ENCODE assay signal across 21 mouse cellular contexts in genomic region chr11:8870115-8870514, GRCm38 (mm10).
A peak's percentile ranks its signal among the peaks of the same experiment; 100 is the strongest.
DNase-seq lines count a peak whose midpoint lies in the region; ATAC-seq and TF ChIP-seq lines count a peak whose summit lies in the region.
"Had no signal": no experiment of that assay in that cellular context is flagged by ENCODE, and none has a peak within 500 bp of the region (broad histone marks: within the 10 kb centered on the region; RNA-seq: fewer than 3 reads in every experiment).

No protein-coding gene starts in this region.

- H3K27me3 ChIP-seq in intestine, postnatal 0 days (replicated peaks; ENCODE audit: control insufficient read depth, insufficient read depth, low read length): no peaks in the 10 kb centered on the region
- no peaks in the 10 kb centered on the region for H3K27me3 ChIP-seq in intestine, embryonic 15.5 days (replicated peaks)
- no peaks in the 10 kb centered on the region for H3K27me3 ChIP-seq in liver, embryonic 14.5 days (ENCODE audit: control insufficient read depth, insufficient read depth, low read length)
- H3K27me3 ChIP-seq in liver, postnatal 0 days (ENCODE audit: insufficient read depth, low read length): no peaks in the 10 kb centered on the region
- no peaks in the 10 kb centered on the region for H3K27me3 ChIP-seq in stomach, postnatal 0 days (ENCODE audit: control insufficient read depth, insufficient read depth, low read length)
- H3K27me3 ChIP-seq: embryonic facial prominence, embryonic 13.5 days; forebrain, embryonic 12.5 days; heart, embryonic 12.5 days; hindbrain, embryonic 15.5 days had no signal

- TF ChIP-seq EP300 in liver, embryonic 14.5 days (IDR thresholded peaks at IDR 0.05; ENCODE audit: low read depth): no peak
- TF ChIP-seq EP300 in liver, postnatal 0 days (IDR thresholded peaks at IDR 0.05; ENCODE audit: low read depth): no peak
- TF ChIP-seq EP300 in stomach, postnatal 0 days (optimal IDR thresholded peaks at IDR 0.05): no peak

- no peaks in the 10 kb centered on the region for H3K4me1 ChIP-seq in intestine, postnatal 0 days (replicated peaks; ENCODE audit: control insufficient read depth, insufficient read depth, low read length)
- no peaks in the 10 kb centered on the region for H3K4me1 ChIP-seq in intestine, embryonic 15.5 days (replicated peaks)
- H3K4me1 ChIP-seq in liver, embryonic 14.5 days (replicated peaks; ENCODE audit: control insufficient read depth in 2 of 2, insufficient read depth in 2 of 2, low read length in 1 of 2): no peaks in the 10 kb centered on the region
- no peaks in the 10 kb centered on the region for H3K4me1 ChIP-seq in liver, postnatal 0 days (ENCODE audit: insufficient read depth)
- H3K4me1 ChIP-seq in stomach, postnatal 0 days (replicated peaks; ENCODE audit: control insufficient read depth, insufficient read depth): no peaks in the 10 kb centered on the region
- H3K4me1 ChIP-seq: embryonic facial prominence, embryonic 13.5 days; forebrain, embryonic 12.5 days; heart, embryonic 12.5 days; hindbrain, embryonic 10.5 days; hindbrain, embryonic 15.5 days had no signal

- H3K27ac ChIP-seq in intestine, postnatal 0 days (ENCODE audit: low read depth, low read length): no peak overlapping the region
- no peak overlapping the region for H3K27ac ChIP-seq in intestine, embryonic 15.5 days
- no peak overlapping the region for H3K27ac ChIP-seq in liver, embryonic 14.5 days
- H3K27ac ChIP-seq in liver, postnatal 0 days (ENCODE audit: low read depth): no peak overlapping the region
- no peak overlapping the region for H3K27ac ChIP-seq in stomach, postnatal 0 days (replicated peaks)
- H3K27ac ChIP-seq: embryonic facial prominence, embryonic 13.5 days; forebrain, embryonic 12.5 days; hindbrain, embryonic 10.5 days; hindbrain, embryonic 15.5 days had no signal

- H3K36me3 ChIP-seq in intestine, postnatal 0 days (ENCODE audit: control insufficient read depth, insufficient read depth): no peaks in the 10 kb centered on the region
- no peaks in the 10 kb centered on the region for H3K36me3 ChIP-seq in intestine, embryonic 15.5 days
- H3K36me3 ChIP-seq in liver, embryonic 14.5 days (replicated peaks; ENCODE audit: control insufficient read depth, insufficient read depth, low read depth): no peaks in the 10 kb centered on the region
- no peaks in the 10 kb centered on the region for H3K36me3 ChIP-seq in liver, postnatal 0 days (replicated peaks; ENCODE audit: insufficient read depth, low read length)
- no peaks in the 10 kb centered on the region for H3K36me3 ChIP-seq in stomach, postnatal 0 days (ENCODE audit: control insufficient read depth, insufficient read depth, low read length)
- H3K36me3 ChIP-seq: embryonic facial prominence, embryonic 13.5 days; forebrain, embryonic 12.5 days; heart, embryonic 12.5 days; hindbrain, embryonic 10.5 days; hindbrain, embryonic 15.5 days had no signal

- no peak overlapping the region for H3K9ac ChIP-seq in intestine, postnatal 0 days (ENCODE audit: low read depth, low read length)
- no peak overlapping the region for H3K9ac ChIP-seq in intestine, embryonic 15.5 days
- no peak overlapping the region for H3K9ac ChIP-seq in liver, embryonic 14.5 days (replicated peaks)
- H3K9ac ChIP-seq in liver, postnatal 0 days (replicated peaks): no peak overlapping the region
- no peak overlapping the region for H3K9ac ChIP-seq in stomach, postnatal 0 days (ENCODE audit: low read length)
- H3K9ac ChIP-seq: embryonic facial prominence, embryonic 13.5 days; forebrain, embryonic 12.5 days; heart, embryonic 12.5 days; hindbrain, embryonic 15.5 days had no signal

- 96% methylated on average over 5 of the region's 5 CpGs for WGBS in intestine, postnatal 0 days
- 89% methylated on average over 5 of the region's 5 CpGs for WGBS in intestine, embryonic 15.5 days
- 73% methylated on average over 5 of the region's 5 CpGs for WGBS in liver, embryonic 14.5 days (ENCODE audit: insufficient replicate concordance)
- 75% methylated on average over 5 of the region's 5 CpGs for WGBS in liver, postnatal 0 days (ENCODE audit: insufficient replicate concordance)
- 96% methylated on average over 5 of the region's 5 CpGs for WGBS in stomach, postnatal 0 days

- H3K4me3 ChIP-seq in intestine, postnatal 0 days (ENCODE audit: low read depth, low read length): no peak overlapping the region
- H3K4me3 ChIP-seq in intestine, embryonic 15.5 days (replicated peaks): no peak overlapping the region
- H3K4me3 ChIP-seq in liver, embryonic 14.5 days (ENCODE audit: insufficient read depth in 1 of 2, low read depth in 2 of 2, low read length in 2 of 2): no peak overlapping the region
- no peak overlapping the region for H3K4me3 ChIP-seq in liver, postnatal 0 days (ENCODE audit: low read depth, low read length)
- no peak overlapping the region for H3K4me3 ChIP-seq in stomach, postnatal 0 days (ENCODE audit: low read depth, low read length)
- H3K4me3 ChIP-seq: embryonic facial prominence, embryonic 13.5 days; forebrain, embryonic 12.5 days; heart, embryonic 12.5 days; hindbrain, embryonic 10.5 days; hindbrain, embryonic 15.5 days had no signal

- H3K4me2 ChIP-seq in intestine, postnatal 0 days (replicated peaks; ENCODE audit: low read depth): no peak overlapping the region
- no peak overlapping the region for H3K4me2 ChIP-seq in intestine, embryonic 15.5 days (replicated peaks)
- H3K4me2 ChIP-seq in liver, embryonic 14.5 days (ENCODE audit: low read depth): no peak overlapping the region
- no peak overlapping the region for H3K4me2 ChIP-seq in liver, postnatal 0 days (ENCODE audit: low read depth, low read length)
- H3K4me2 ChIP-seq in stomach, postnatal 0 days (replicated peaks; ENCODE audit: low read depth): no peak overlapping the region
- H3K4me2 ChIP-seq: embryonic facial prominence, embryonic 13.5 days; forebrain, embryonic 12.5 days; heart, embryonic 12.5 days; hindbrain, embryonic 15.5 days had no signal

- H3K9me3 ChIP-seq in intestine, postnatal 0 days (ENCODE audit: control insufficient read depth): no peaks in the 10 kb centered on the region
- no peaks in the 10 kb centered on the region for H3K9me3 ChIP-seq in intestine, embryonic 15.5 days
- no peaks in the 10 kb centered on the region for H3K9me3 ChIP-seq in liver, embryonic 14.5 days (ENCODE audit: control insufficient read depth, low read length)
- H3K9me3 ChIP-seq in liver, postnatal 0 days (ENCODE audit: low read length): no peaks in the 10 kb centered on the region
- no peaks in the 10 kb centered on the region for H3K9me3 ChIP-seq in stomach, postnatal 0 days (ENCODE audit: control insufficient read depth, low read length)
- H3K9me3 ChIP-seq: embryonic facial prominence, embryonic 13.5 days; forebrain, embryonic 12.5 days; heart, embryonic 12.5 days; hindbrain, embryonic 10.5 days; hindbrain, embryonic 15.5 days had no signal

- no peak for DNase-seq in liver, embryonic 14.5 days (ENCODE audit: low read depth in 3 of 3, low spot score in 3 of 3)
- DNase-seq in liver, postnatal 0 days: no peak
- peak; percentile 16 for DNase-seq in thymus, postnatal 4 days
- DNase-seq in thymus, postnatal 25 days: no peak
- DNase-seq in stomach, postnatal 0 days (ENCODE audit: low spot score): no peak
- DNase-seq in ovary, postnatal 10 days (ENCODE audit: low spot score): no peak
- DNase-seq: adrenal gland, adult 2 months; adrenal gland, postnatal 25 days; cerebellum, adult 18-20 months; cerebellum, adult 9-11 months; cerebellum, postnatal 36 days; gastrocnemius, postnatal 10 days; heart, adult 18-20 months had no signal

- ATAC-seq in intestine, postnatal 0 days: no peak
- no peak for ATAC-seq in intestine, embryonic 15.5 days
- ATAC-seq in liver, embryonic 14.5 days (ENCODE audit: insufficient read depth): no peak
- ATAC-seq in liver, postnatal 0 days: no peak
- ATAC-seq in stomach, postnatal 0 days (ENCODE audit: low FRiP score, low TSS enrichment): no peak
- ATAC-seq: forebrain, embryonic 16.5 days had no signal

- peak; percentile 15; the same call in 1 of the 2 replicates for TF ChIP-seq CTCF in intestine, postnatal 0 days (IDR thresholded peaks at IDR 0.05; ENCODE audit: low read depth)
- TF ChIP-seq CTCF in liver, embryonic 14.5 days (IDR thresholded peaks at IDR 0.05; ENCODE audit: low read depth): peak; percentile 28; the same call in 1 of the 2 replicates
- TF ChIP-seq CTCF in liver, postnatal 0 days (IDR thresholded peaks at IDR 0.05; ENCODE audit: low read depth): no peak
- TF ChIP-seq CTCF in stomach, postnatal 0 days (IDR thresholded peaks at IDR 0.05; ENCODE audit: low read depth): peak; percentile 24
